Mouse (Mus musculus) gastrocnemius, adult 18-20 months (tissue): Measurements from ENCODE around the gene Deup1. TPM values are rescaled to one million over a fixed set of nuclear protein-coding genes. Genes with fewer than 3 reads are reported as not detected.

Experiments
- DNase-seq: peaks from one replicate; pipeline ENCODE4 v3.0.0; 2021; ENCODE audit warnings: low spot score
- total RNA-seq, 2 experiments: library from RNA; stranded (reverse); gene quantifications; 2 replicates each; pipeline ENCODE4 v1.2.3; 2021

Deup1 gene
- total RNA-seq, 2 experiments from 2014 or later = not detected

GRCm38 (mm10) chr9:15533336-15534070, 94.2 kb downstream of the Deup1 start:
- DNase-seq = no peak

GRCm38 (mm10) chr9:15531204-15531603, 96.5 kb downstream of the Deup1 start:
- DNase-seq = no peak

- DNase-seq = no peak
Measured at GRCm38 (mm10) chr9:15529965-15530320, 97.8 kb downstream of the Deup1 start.

GRCm38 (mm10) chr9:15529275-15529964, 98.3 kb downstream of the Deup1 start:
- no peak for DNase-seq

GRCm38 (mm10) chr9:15528368-15528767, 99.4 kb downstream of the Deup1 start:
- DNase-seq = no peak

- DNase-seq = no peak
Measured at GRCm38 (mm10) chr9:15527846-15528245, 99.9 kb downstream of the Deup1 start.

GRCm38 (mm10) chr9:15526539-15526938, 101.2 kb downstream of the Deup1 start:
- DNase-seq = no peak

- no peak for DNase-seq
Measured at GRCm38 (mm10) chr9:15525246-15525645, 102.5 kb downstream of the Deup1 start.

- DNase-seq = no peak
Measured at GRCm38 (mm10) chr9:15523646-15524045, 104.1 kb downstream of the Deup1 start.

GRCm38 (mm10) chr9:15522887-15523286, 104.8 kb downstream of the Deup1 start:
- DNase-seq = no peak

GRCm38 (mm10) chr9:15522348-15522747, 105.4 kb downstream of the Deup1 start:
- DNase-seq = no peak

GRCm38 (mm10) chr9:15517979-15518378, 109.8 kb downstream of the Deup1 start:
- DNase-seq = no peak

GRCm38 (mm10) chr9:15516007-15516406, 111.7 kb downstream of the Deup1 start:
- no peak for DNase-seq

GRCm38 (mm10) chr9:15512918-15513317, 114.8 kb downstream of the Deup1 start:
- no peak for DNase-seq

GRCm38 (mm10) chr9:15510557-15511310, 117.0 kb downstream of the Deup1 start:
- DNase-seq = no peak

Other genes starting within 250 kb of the Deup1 start
- gene Smco4, start 134.5 kb downstream of the Deup1 start, total RNA-seq = 1 to 10 TPM; 9.3 to 9.5 TPM
- gene Slc36a4, start 81.8 kb upstream of the Deup1 start, total RNA-seq = 1 to 10 TPM; 1.2 to 1.8 TPM
- not detected for gene Mtnr1b, start 246.6 kb upstream of the Deup1 start, total RNA-seq